Mouse (Mus musculus): ENCODE results near the gene Adam8.

The Adam8 gene

DNA sequence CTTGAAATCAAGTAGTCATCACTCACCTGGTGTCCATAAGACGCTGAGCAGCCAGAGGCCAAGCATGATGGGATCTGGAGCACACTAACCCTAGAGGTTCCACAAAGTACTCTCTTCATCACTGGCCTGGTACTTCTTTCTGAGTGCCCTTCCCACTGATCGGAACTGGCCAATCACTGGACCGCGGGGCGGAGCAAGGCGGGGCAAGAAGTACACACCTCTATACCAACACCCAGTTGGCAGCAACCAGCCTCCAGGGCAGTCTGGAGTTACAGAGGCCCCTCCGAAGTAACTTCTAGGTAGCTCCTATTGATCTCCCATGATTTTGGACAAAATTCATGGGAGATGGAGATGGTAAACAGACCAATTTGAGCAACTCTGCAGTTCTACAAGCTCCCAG is at the start of gene Adam8:
Gene Adam8 (minus strand): TSS at position 157 of the 400 bp plus-strand sequence.
- CTCF ChIA-PET, result no interaction called here

DNA sequence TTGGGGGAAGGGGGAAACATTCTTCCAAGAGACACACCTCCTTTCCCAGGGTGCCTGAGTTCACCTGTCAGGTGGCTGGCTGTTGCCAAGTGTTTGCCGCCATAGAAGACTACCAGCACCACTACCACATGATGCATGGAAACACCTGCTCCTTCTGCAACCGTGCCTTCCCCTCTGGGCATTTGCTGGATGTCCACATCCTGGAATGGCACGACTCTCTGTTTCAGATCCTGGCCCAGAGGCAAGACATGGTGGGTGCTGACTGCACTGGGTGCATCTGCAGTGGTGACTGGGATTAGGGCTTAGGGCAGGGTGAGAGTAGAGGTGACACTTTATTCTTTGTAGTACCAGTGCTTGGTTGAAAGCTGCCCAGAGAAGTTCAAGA is 44.8 kb upstream of the Adam8 start:
- CTCF ChIA-PET, result no interaction called here

DNA sequence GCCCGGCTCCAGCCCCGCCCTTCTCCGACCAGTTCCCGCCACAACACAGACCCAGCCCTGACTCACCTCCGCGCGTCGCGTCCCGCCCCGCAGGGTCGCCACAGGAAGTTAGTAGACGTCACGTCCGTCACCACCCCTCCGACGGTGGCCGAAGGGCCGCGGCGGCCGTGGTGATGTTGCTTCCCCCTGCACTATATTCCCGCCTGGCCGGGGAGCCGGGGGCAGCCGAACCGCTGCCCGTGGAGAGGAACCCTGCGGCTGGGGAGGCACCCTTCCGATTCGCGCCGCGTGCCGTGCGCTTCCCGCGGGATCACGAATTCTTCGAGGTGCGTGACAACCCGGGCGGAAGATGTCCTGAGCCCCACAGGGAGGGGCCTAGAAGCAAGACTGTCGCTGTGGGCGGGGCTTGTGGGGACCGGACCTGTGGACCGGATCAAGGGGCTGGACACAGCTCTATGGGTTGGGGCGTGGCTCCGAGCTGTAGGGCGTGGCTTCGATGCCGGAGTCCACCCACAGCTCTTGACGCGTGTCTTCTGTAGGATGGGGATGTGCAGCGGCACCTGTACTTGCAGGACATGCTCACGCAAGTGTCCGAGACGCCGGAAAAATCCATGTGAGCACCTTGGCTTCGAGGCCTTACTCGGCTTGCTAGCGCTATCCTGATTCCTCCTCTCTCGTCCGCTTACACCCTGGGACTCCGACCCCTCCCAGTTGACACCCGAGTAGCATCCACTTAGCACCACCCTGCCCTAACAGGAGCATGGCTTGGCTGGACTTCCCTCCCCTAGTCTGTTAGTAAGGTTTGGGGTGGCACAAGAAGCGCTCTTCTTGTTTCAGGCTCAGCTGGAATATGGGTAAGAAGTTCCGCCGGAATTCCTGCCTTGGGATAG is 44.2 kb upstream of the Adam8 start, which contains the start of the genes Zfp511 and Tubgcp2:
Gene Zfp511 (plus strand): TSS at position 111 of the 890 bp plus-strand sequence.
Gene Tubgcp2 (minus strand): TSS at position 389 of the 890 bp plus-strand sequence.
- CTCF ChIA-PET, result no interaction called here

- CTCF ChIA-PET, result no interaction called here
Observed at GRCm38 (mm10) chr7:140035456-140035855, 43.1 kb upstream of the Adam8 start.

GRCm38 (mm10) chr7:140033386-140033785 is 41.0 kb upstream of the Adam8 start:
- CTCF ChIA-PET, result no interaction called here

DNA sequence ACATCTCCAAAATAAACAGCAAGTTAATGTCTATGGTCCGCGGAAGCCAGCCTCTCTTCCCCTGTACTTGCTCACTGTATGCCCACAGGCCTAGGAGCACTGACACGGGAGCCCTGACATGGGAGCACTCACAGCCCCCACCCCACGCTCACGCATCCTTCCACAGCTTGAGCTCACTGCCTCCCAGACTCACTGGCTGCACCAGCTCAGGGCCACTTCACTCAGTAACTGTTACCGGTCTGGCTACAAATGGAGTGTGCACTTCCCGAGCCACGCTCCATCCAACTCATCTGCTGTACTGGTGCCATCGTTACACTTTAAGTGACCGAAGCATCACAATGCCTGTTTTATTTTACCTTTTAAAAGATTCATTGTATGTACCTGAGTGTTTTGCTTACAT is 40.0 kb upstream of the Adam8 start:
- CTCF ChIA-PET, result no interaction called here

DNA sequence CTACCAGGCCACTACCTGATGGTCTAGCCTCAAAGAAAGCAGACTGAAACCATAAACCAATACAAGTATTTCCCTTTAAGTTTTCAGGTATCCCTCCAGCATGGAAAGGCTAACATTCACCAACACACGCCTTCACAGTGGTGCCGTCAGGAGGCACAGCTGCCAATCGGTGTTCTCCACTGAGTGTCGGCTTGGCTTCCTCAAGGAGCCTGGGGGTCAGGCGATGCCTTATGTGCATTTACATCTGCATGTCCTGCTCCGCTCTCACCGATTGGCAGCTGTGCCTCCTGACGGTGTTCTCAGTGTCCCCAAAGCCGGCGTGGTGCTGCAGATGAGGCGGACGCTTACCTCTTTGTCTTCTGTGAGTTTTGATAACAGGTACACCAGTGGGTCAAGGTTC is 39.4 kb upstream of the Adam8 start:
- CTCF ChIA-PET, result no interaction called here

- CTCF ChIA-PET, result no interaction called here
Observed at GRCm38 (mm10) chr7:140011336-140011735, 19.0 kb upstream of the Adam8 start.

DNA sequence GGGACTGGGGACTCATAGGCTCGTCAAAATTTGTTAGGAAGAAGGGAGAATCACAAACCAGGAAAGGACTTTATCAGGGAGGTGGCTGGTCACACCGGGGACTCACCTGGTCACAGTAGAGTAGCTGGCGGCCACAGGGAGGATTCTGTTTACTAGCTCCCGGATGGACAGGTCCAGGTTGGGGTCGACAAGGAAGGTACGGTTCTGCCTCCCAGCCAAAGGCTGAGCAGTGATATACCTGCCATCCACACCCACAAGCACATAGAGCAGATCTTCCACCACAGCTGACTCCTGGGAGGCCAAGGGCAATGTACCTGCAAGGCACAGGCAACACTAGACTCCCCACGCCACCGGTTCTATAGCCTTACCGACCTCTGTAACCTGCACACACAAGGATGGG is 15.4 kb upstream of the Adam8 start:
- CTCF ChIA-PET, result interaction anchor here (0.7 kb wide), 1 partner anchor 814 kb away, joined by 5 read pairs; no protein-coding TSS in a partner anchor

- CTCF ChIA-PET, result no interaction called here
Observed at GRCm38 (mm10) chr7:140006861-140007611, 14.7 kb upstream of the Adam8 start.

DNA sequence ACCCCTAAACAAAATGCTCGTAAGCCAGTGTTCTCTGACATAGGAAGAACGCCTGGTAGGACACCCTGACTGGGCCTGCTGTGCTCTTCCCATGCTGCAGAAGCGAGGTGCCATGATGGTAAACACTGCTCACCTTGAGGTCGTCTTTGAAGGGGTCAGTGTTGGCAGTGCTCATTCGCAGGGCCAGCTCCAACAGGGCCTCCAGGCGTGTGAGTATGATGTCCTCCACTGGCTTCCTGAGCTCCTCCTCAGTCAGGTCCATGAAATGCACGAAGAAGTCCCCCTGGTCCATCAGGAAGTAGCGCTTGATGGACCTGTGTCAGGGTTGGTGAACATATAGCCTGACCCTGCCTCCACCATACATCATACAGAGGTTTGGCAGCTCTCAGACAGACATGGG is 12.3 kb upstream of the Adam8 start:
- CTCF ChIA-PET, result no interaction called here

DNA sequence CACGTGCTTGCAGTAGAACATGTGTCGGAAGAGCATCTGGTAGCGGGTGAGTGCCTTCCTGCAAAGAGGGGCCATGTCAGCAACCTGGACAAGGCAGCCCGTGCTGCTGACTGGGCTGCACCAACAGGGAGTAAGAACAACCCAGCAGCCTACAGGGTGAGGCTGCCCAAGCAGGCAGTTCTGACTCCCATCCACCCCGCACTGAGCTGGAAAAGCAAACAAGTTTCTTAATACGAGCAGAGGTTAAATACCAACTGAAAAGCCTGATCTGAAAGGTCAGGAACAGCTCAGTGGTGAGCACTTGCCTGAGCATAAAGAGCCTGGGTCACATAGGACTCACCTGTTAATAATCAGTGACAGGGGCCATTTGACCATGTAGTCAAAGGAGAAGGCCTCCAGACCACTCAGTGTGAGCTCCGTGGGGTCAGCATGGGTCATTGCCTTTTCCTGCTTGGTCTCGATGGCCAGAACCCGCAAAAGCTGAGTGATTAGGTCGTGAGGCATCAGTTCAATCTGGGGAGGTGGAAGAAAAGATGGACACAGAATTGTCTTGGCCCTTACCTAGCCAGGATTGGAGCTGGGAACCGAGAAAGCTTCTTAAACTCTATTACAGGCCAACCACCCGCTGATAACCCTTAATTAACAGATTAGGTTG is 8.9 kb upstream of the Adam8 start:
- CTCF ChIA-PET, result no interaction called here

GRCm38 (mm10) chr7:139998691-139999350 is 6.5 kb upstream of the Adam8 start:
- CTCF ChIA-PET, result interaction anchor here (0.5 kb wide), 1 partner anchor 48 kb away, joined by 6 read pairs; no protein-coding TSS in a partner anchor

DNA sequence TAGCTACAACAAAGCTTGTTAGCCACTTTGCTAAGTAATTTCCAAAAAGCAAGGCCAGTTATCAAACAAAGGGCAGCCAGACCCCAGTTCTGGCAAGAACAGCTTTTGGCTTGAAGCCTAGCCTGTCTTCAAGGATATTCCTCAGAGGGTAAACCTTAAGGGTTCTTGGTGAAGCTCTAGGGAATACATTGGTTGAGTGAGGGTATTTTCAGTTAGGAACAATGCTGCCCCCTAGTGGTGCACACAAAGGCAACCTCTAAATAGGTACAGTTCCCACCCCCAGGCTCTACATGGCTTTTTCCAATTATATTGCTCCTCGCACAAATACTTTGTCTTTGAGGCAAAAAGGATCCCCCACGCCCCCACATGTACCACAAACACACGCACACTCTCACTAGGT is 2.3 kb upstream of the Adam8 start:
- CTCF ChIA-PET, result interaction anchor here (0.7 to 1.9 kb wide), 6 partner anchors 8 to 300 kb away, joined by 3 to 7 read pairs (median 4); no protein-coding TSS in a partner anchor

GRCm38 (mm10) chr7:139994202-139994601 is 1.8 kb upstream of the Adam8 start:
- CTCF ChIA-PET, result interaction anchor here (0.7 to 1.9 kb wide), 5 partner anchors 9 to 299 kb away, joined by 3 to 7 read pairs (median 3); no protein-coding TSS in a partner anchor

- CTCF ChIA-PET, result interaction anchor here (1.2 to 1.8 kb wide), 3 partner anchors 9 to 299 kb away, joined by 3 to 5 read pairs (median 3); no protein-coding TSS in a partner anchor
Observed at GRCm38 (mm10) chr7:139993532-139993931, 1.2 kb upstream of the Adam8 start.

DNA sequence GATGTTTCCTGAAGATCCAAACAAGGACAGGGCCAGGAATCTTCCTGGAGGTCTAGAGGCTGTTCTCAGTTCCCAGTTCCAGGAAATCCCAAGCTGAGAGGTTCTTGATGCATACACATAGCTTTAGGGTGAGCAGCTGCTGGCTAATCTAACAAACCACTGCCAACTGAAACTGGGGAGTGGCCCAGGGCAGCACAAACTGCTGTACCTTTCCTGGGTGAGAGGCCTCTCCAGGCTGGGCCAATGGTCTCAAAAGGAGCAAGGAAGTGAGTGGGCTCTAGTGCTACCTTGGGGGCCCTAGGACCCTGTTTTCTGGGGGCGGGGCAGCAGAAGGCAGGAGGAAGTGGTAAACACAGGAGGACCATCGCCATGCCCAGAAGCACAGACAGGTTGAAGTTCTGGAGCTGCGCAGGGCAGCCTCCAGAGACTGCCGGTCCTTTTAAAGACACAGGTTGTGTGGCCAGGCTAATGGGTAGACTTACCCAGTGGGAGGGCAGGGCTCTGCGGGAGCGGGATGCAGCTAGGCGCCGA is 1.4 kb downstream of the Adam8 start:
- CTCF ChIA-PET, result no interaction called here

- CTCF ChIA-PET, result no interaction called here
Observed at GRCm38 (mm10) chr7:139988272-139988671, 4.1 kb downstream of the Adam8 start.

DNA sequence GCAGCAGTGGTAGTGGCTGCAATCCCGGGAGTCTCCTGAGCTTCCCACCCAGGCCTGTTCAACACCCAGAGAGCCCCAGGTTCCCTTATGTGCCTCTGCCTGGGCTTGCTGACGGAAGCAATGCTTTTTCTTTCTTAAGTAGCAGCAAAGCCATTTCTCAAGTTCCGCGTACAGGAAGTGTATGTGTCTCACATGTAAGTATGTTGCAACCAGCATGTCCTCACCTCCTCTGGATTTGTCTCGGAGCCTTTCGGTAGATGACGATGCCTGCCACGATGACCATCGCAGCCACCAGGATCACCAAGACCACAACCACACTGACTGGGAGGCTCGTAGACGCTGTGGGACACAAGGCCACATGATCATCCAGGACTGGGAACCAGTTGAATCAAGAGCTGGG is 7.9 kb downstream of the Adam8 start:
- CTCF ChIA-PET, result interaction anchor here (0.8 to 0.9 kb wide), 2 partner anchors 62 to 122 kb away, joined by 3 to 4 read pairs; no protein-coding TSS in a partner anchor

- CTCF ChIA-PET, result no interaction called here
Observed at GRCm38 (mm10) chr7:139982058-139982457, 10.3 kb downstream of the Adam8 start.

DNA sequence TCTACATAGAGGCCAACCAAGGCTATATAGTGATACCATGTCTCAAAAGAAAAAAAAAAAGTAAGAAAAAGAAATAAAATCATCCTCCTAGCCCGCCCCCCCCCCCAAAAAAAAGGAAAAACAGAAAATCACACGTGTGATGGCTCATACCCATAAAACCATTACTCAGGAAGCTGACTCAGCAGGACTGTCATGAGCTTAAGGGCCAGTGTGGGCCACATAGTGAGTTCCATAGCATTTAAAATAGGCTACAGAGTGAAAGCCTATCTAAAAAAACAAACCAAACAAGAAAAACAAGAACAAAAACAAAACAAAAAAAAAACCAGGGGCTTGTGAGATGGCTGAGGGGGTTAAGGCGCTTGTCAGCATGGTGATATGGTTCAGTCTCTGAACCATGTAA is 11.6 kb downstream of the Adam8 start:
- CTCF ChIA-PET, result interaction anchor here (0.6 to 1.2 kb wide), 2 partner anchors 11 to 23 kb away, joined by 3 to 12 read pairs; no protein-coding TSS in a partner anchor

Data from spleen, embryonic (tissue).